ENCODE assay signal across 30 mouse cellular contexts in genomic region chr5:53684417-53684816, GRCm38 (mm10). TPM values are rescaled to one million over a fixed set of nuclear protein-coding genes. Genes with fewer than 3 reads are reported as not detected.
"Had no signal": no experiment of that assay in that cellular context is flagged by ENCODE, and none has a peak within 500 bp of the region (broad histone marks: within the 10 kb centered on the region; RNA-seq: fewer than 3 reads in every experiment).

No protein-coding gene starts in this region.

- H3K4me3 ChIP-seq: gastrocnemius, adult 2 months; heart, embryonic 10.5 days; heart, embryonic 12.5 days; hindbrain, embryonic 10.5 days; hindbrain, embryonic 15.5 days; intestine, embryonic 15.5 days; layer of hippocampus, adult 2 months; left cerebral cortex, adult 2 months; limb, embryonic 10.5 days; limb, embryonic 12.5 days; liver, embryonic 13.5 days had no signal

- ATAC-seq: inflammation-experienced regulatory T-cells, adult 6 months; intestine, embryonic 15.5 days; intestine, postnatal 0 days had no signal

- H3K36me3 ChIP-seq: heart, embryonic 10.5 days; heart, embryonic 12.5 days; hindbrain, embryonic 10.5 days; hindbrain, embryonic 15.5 days; intestine, embryonic 15.5 days; limb, embryonic 10.5 days; limb, embryonic 12.5 days; liver, embryonic 13.5 days had no signal

- H3K9me3 ChIP-seq: heart, embryonic 10.5 days; hindbrain, embryonic 10.5 days; hindbrain, embryonic 15.5 days; intestine, embryonic 15.5 days; limb, embryonic 10.5 days; limb, embryonic 12.5 days; liver, embryonic 13.5 days had no signal

- H3K27me3 ChIP-seq: hindbrain, embryonic 15.5 days; intestine, embryonic 15.5 days; limb, embryonic 12.5 days; liver, embryonic 13.5 days had no signal

- H3K9ac ChIP-seq: heart, embryonic 12.5 days; hindbrain, embryonic 15.5 days; intestine, embryonic 15.5 days; limb, embryonic 12.5 days; liver, embryonic 13.5 days had no signal

- H3K4me1 ChIP-seq: hindbrain, embryonic 15.5 days; limb, embryonic 10.5 days; limb, embryonic 12.5 days had no signal

- DNase-seq: gastrocnemius, adult 2 months; gastrocnemius, postnatal 10 days; gastrocnemius, postnatal 25 days; heart, adult 18-20 months; heart, postnatal 10 days; heart, postnatal 4 days; kidney, adult 18-20 months; kidney, postnatal 10 days; kidney, postnatal 25 days; kidney, postnatal 4 days; liver; liver, embryonic 13.5 days had no signal

- H3K4me2 ChIP-seq: heart, embryonic 12.5 days; hindbrain, embryonic 15.5 days; intestine, embryonic 15.5 days; limb, embryonic 12.5 days; liver, embryonic 11.5 days; liver, embryonic 13.5 days had no signal

- H3K27ac ChIP-seq: gastrocnemius, adult 2 months; heart, embryonic 10.5 days; hindbrain, embryonic 10.5 days; hindbrain, embryonic 15.5 days; intestine, embryonic 15.5 days; layer of hippocampus, adult 2 months; left cerebral cortex, adult 2 months; limb, embryonic 10.5 days; limb, embryonic 12.5 days; liver, embryonic 13.5 days had no signal

RNA-seq across cellular contexts. Expression of gene Cckar, which starts 23.1 kb away (rescaled TPM):
- total RNA-seq: gastrocnemius, adult 2 months; gastrocnemius, postnatal 10 days; gastrocnemius, postnatal 25 days; gastrocnemius, postnatal 4 days; granulocyte monocyte progenitor cell, adult 5-6 weeks; heart, adult 18-20 months; heart, adult 8-10 months; heart, postnatal 10 days; heart, postnatal 25 days; layer of hippocampus, adult 2 months; layer of hippocampus, postnatal 25 days; left cerebral cortex, postnatal 36 days had no signal
- polyA plus RNA-seq: inflammation-experienced regulatory T-cells, adult 6 months; limb, embryonic 12.5 days had no signal
